28 mouse cellular contexts compared by ENCODE assay signal in genomic region chr8:90032572-90032971, GRCm38 (mm10).
"Had no signal": no experiment of that assay in that cellular context is flagged by ENCODE, and none has a peak within 500 bp of the region (broad histone marks: within the 10 kb centered on the region; RNA-seq: fewer than 3 reads in every experiment).

No protein-coding gene starts in this region.

- H3K36me3 ChIP-seq: embryonic facial prominence, embryonic 10.5 days; embryonic facial prominence, embryonic 12.5 days; embryonic facial prominence, embryonic 13.5 days; embryonic facial prominence, embryonic 15.5 days; forebrain, embryonic 10.5 days; forebrain, embryonic 12.5 days; forebrain, embryonic 15.5 days had no signal

- H3K9ac ChIP-seq: embryonic facial prominence, embryonic 12.5 days; embryonic facial prominence, embryonic 13.5 days; embryonic facial prominence, embryonic 15.5 days; forebrain, embryonic 12.5 days; forebrain, embryonic 13.5 days; forebrain, embryonic 15.5 days had no signal

- H3K27me3 ChIP-seq: embryonic facial prominence, embryonic 12.5 days; embryonic facial prominence, embryonic 13.5 days; embryonic facial prominence, embryonic 15.5 days; forebrain, embryonic 12.5 days; forebrain, embryonic 13.5 days; forebrain, embryonic 15.5 days had no signal

- H3K4me2 ChIP-seq: embryonic facial prominence, embryonic 12.5 days; embryonic facial prominence, embryonic 13.5 days; embryonic facial prominence, embryonic 15.5 days; forebrain, embryonic 12.5 days; forebrain, embryonic 13.5 days; forebrain, embryonic 15.5 days had no signal

- DNase-seq: cerebellum, adult 2 months; cerebellum, adult 8-10 months; cerebellum, adult 9-10 months; cerebellum, adult 9-11 months; cerebellum, postnatal 10 days; cerebellum, postnatal 14 days; cerebellum, postnatal 25 days; cerebellum, postnatal 36 days; embryo, embryonic 11 days; gastrocnemius, adult 2 months; gastrocnemius, postnatal 10 days; gastrocnemius, postnatal 14 days; gastrocnemius, postnatal 25 days; gastrocnemius, postnatal 36 days; heart, adult 11 months; heart, adult 18-20 months; heart, adult 2 months had no signal

- H3K27ac ChIP-seq: embryonic facial prominence, embryonic 10.5 days; embryonic facial prominence, embryonic 12.5 days; embryonic facial prominence, embryonic 13.5 days; embryonic facial prominence, embryonic 15.5 days; forebrain, embryonic 10.5 days; forebrain, embryonic 12.5 days; forebrain, embryonic 13.5 days; forebrain, embryonic 15.5 days; gastrocnemius, adult 2 months; heart, adult 2 months had no signal

- ATAC-seq: forebrain, embryonic 13.5 days; forebrain, embryonic 14.5 days; forebrain, embryonic 15.5 days; forebrain, embryonic 16.5 days had no signal

- H3K9me3 ChIP-seq: embryonic facial prominence, embryonic 10.5 days; embryonic facial prominence, embryonic 12.5 days; embryonic facial prominence, embryonic 13.5 days; embryonic facial prominence, embryonic 15.5 days; forebrain, embryonic 10.5 days; forebrain, embryonic 12.5 days; forebrain, embryonic 13.5 days; forebrain, embryonic 15.5 days had no signal

- H3K4me3 ChIP-seq: embryonic facial prominence, embryonic 10.5 days; embryonic facial prominence, embryonic 12.5 days; embryonic facial prominence, embryonic 13.5 days; embryonic facial prominence, embryonic 15.5 days; erythroblast, embryonic 14.5 days; forebrain, embryonic 10.5 days; forebrain, embryonic 12.5 days; forebrain, embryonic 13.5 days; forebrain, embryonic 15.5 days; gastrocnemius, adult 2 months; heart, adult 2 months had no signal

- H3K4me1 ChIP-seq: embryonic facial prominence, embryonic 12.5 days; embryonic facial prominence, embryonic 13.5 days; embryonic facial prominence, embryonic 15.5 days; forebrain, embryonic 12.5 days; forebrain, embryonic 15.5 days had no signal
